Mouse (Mus musculus) embryonic facial prominence, embryonic 11.5 days (tissue): ENCODE measurements around the gene Tbx19. TPM values are rescaled to one million over a fixed set of nuclear protein-coding genes. Genes with fewer than 3 reads are reported as not detected.

Experiments used
- ATAC-seq: fragments of 200-750 bp; cut with Nextera tagmentation; replicated peaks from 2 replicates; pipeline ENCODE4 v1.8.0; 2017; ENCODE audit warnings: low read depth; ENCODE audit not compliant: insufficient number of reproducible peaks, low FRiP score, low TSS enrichment
- DNase-seq: peaks from one replicate; pipeline ENCODE4 v3.0.0-alpha.2; 2015; ENCODE audit warnings: low spot score
- H3K27ac ChIP-seq: fragments of 300-500 bp; sonication (generic); replicated peaks from 2 replicates; pipeline ENCODE4 v1.5.1; 2014; ENCODE audit warnings: mild to moderate bottlenecking, low read depth, low read length, control low read depth
- H3K27me3 ChIP-seq: fragments of 300-500 bp; sonication (generic); 2 replicates; pipeline ENCODE4 v1.6.1; 2014; ENCODE audit warnings: mild to moderate bottlenecking, low read length, moderate library complexity, mixed read lengths; ENCODE audit not compliant: control insufficient read depth, insufficient read depth
- H3K36me3 ChIP-seq: fragments of 300-500 bp; sonication (generic); replicated peaks from 2 replicates; pipeline ENCODE4 v1.6.1; 2014; ENCODE audit warnings: low read depth, mild to moderate bottlenecking, low read length, moderate library complexity, mixed read lengths; ENCODE audit not compliant: control insufficient read depth, insufficient read depth
- H3K4me1 ChIP-seq: fragments of 300-500 bp; sonication (generic); 2 replicates; pipeline ENCODE4 v1.6.1; 2014; ENCODE audit warnings: low read length, mixed read lengths; ENCODE audit not compliant: control insufficient read depth, insufficient read depth
- H3K4me2 ChIP-seq: fragments of 300-500 bp; sonication (generic); 2 replicates; pipeline ENCODE4 v1.6.1; 2014; ENCODE audit warnings: low read depth, mild to moderate bottlenecking, control low read depth, low read length, moderate library complexity
- H3K4me3 ChIP-seq: fragments of 300-500 bp; sonication (generic); 2 replicates; pipeline ENCODE4 v1.5.1; 2014; ENCODE audit warnings: low read depth, low read length, control low read depth
- H3K9ac ChIP-seq: fragments of 300-500 bp; sonication (generic); replicated peaks from 2 replicates; pipeline ENCODE4 v1.6.1; 2014; ENCODE audit warnings: mild to moderate bottlenecking, control low read depth, low read length
- H3K9me3 ChIP-seq: fragments of 300-500 bp; sonication (generic); replicated peaks from 2 replicates; pipeline ENCODE4 v1.6.1; 2016; ENCODE audit warnings: mild to moderate bottlenecking, low read length, inconsistent platforms, mixed read lengths; ENCODE audit not compliant: control insufficient read depth
- WGBS: fragments of 180-500 bp; shearing (Covaris S2); extraction: QIAGEN DNeasy Blood & Tissue Kit; methylation state at CpG from one replicate; pipeline ENCODE4 v1.1.7; 2014; 5-methylcytosine and 5-hydroxymethylcytosine counted together
- polyA plus RNA-seq: library from polyadenylated mRNA; unstranded; fragments of >200 nt; fragmentation: Nextera tagmentation; extraction: Ambion mirVana; gene quantifications from 2 replicates; pipeline ENCODE4 v1.2.1, GENCODE M21; 2014

The Tbx19 gene
- polyA plus RNA-seq, 1 experiment from 2014 or later, result not detected

DNA sequence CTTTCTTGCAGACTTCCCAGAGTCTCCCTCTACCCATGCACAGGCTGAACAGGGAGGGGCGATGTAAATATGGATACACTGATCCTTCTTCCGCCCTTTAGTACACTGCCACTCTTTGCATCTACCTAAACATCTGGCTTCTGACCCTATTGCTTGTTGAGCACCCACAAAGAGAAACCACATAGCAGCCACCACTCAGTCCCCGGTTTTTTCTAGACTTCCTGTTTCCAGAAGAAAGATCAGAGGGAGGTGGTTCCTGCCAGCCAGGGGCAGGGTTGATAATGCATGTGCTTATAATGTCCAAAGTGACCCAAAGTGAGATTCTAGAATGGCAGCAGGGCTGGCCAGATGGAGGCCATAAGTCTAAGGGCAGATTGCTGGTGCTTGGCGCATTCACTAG lies 6.4 kb downstream of the Tbx19 start:
- no peaks in the 10 kb centered on the region for H3K27me3 ChIP-seq
- no peaks in the 10 kb centered on the region for H3K9me3 ChIP-seq
- H3K4me3 ChIP-seq, result no peak overlapping the region
- ATAC-seq (no peak), DNase-seq (no peak)
- no peaks in the 10 kb centered on the region for H3K36me3 ChIP-seq
- no peak overlapping the region for H3K4me2 ChIP-seq
- WGBS, result 76% methylated on average over 4 of the region's 4 CpGs
- H3K27ac ChIP-seq, result no peak overlapping the region
- H3K4me1 ChIP-seq, result no peaks in the 10 kb centered on the region
- H3K9ac ChIP-seq, result no peak overlapping the region

DNA sequence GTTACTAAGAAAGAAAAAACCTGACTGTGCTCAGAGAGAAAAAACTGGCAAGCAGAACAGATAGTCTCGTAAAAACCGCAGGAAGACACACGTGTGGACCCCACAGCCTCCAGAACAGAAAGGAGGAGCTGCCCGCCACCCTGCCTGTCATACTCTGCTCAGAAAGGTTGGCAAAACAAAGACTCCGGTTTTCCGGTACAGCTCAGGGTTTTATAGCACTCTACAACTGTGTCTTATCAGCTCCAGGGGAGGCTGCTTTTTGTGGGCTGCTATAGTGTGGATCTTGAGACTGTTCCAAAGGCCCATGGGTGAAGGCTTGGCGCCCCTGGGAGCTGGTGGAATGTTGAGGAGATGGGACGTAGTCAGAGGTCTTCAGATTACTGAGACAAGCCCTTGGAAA lies 9.4 kb downstream of the Tbx19 start:
- no peak for DNase-seq
- Histone ChIP-seq H3K4me3 (no peak overlapping the region), H3K4me1 (no peaks in the 10 kb centered on the region), H3K27ac (no peak overlapping the region), H3K36me3 (no peaks in the 10 kb centered on the region), H3K9me3 (no peaks in the 10 kb centered on the region), H3K9ac (no peak overlapping the region), H3K4me2 (no peak overlapping the region), H3K27me3 (no peaks in the 10 kb centered on the region)
- 82% methylated on average over 8 of the region's 8 CpGs for WGBS
- ATAC-seq, result no peak

DNA sequence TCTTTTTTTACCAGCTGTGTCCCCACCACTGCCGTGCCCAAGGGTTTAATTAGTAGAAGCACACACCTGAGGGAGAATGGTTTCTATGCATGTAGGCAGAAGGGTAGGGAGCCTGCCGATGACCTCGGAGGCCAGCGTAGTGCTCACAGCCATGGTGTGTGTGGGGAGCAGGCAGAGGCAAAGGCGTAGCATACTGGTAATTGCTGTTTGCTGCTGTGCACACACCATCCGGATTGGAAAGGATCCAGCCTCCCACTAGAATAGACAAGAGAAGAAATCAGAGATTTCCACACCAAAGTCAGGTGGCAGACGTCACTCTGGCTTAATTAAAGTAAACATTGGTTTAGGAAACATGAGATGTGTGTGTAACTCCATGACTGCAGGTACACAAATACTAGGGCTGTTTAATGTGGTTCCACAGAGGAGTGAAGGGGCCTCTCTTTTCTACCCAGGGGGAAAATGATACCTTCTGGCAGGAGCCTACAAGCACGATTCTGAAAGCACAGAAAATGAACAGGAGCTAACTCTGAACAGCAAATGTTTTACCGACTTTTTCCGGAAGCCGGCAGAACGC lies 18.1 kb downstream of the Tbx19 start:
- H3K27me3 ChIP-seq, result no peaks in the 10 kb centered on the region
- H3K27ac ChIP-seq, result no peak overlapping the region
- H3K9ac ChIP-seq, result no peak overlapping the region
- no peaks in the 10 kb centered on the region for H3K36me3 ChIP-seq
- H3K4me2 ChIP-seq, result no peak overlapping the region
- WGBS, result 71% methylated on average over 12 of the region's 12 CpGs
- no peaks in the 10 kb centered on the region for H3K4me1 ChIP-seq
- no peak overlapping the region for H3K4me3 ChIP-seq
- no peak for DNase-seq
- no peak for ATAC-seq
- H3K9me3 ChIP-seq, result no peaks in the 10 kb centered on the region

DNA sequence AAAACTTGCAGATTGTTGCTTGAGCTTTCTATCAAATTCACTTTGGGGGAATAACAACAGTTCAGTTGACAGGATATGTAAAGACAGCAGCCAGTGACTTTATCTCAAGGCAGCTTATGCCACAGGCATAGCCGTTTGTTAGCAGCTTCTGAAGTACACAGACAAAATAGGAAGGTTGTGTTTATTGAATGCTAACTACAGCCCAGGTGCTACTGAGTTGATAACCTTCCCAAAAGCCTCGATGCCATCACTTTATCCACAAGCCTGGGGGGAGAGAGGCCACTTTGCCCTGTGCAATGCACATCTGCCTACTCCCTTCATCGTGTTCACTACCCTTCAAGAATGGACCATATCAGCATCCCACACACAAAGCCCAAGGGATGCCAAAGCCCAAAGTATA lies 20.3 kb downstream of the Tbx19 start:
- H3K9ac ChIP-seq, result no peak overlapping the region
- H3K4me1 ChIP-seq, result no peaks in the 10 kb centered on the region
- H3K4me2 ChIP-seq, result no peak overlapping the region
- H3K9me3 ChIP-seq, result no peaks in the 10 kb centered on the region
- no peak for ATAC-seq
- DNase-seq, result no peak
- WGBS, result 70% methylated on average over 3 of the region's 3 CpGs
- no peak overlapping the region for H3K27ac ChIP-seq
- H3K4me3 ChIP-seq, result no peak overlapping the region
- no peaks in the 10 kb centered on the region for H3K36me3 ChIP-seq
- H3K27me3 ChIP-seq, result no peaks in the 10 kb centered on the region

DNA sequence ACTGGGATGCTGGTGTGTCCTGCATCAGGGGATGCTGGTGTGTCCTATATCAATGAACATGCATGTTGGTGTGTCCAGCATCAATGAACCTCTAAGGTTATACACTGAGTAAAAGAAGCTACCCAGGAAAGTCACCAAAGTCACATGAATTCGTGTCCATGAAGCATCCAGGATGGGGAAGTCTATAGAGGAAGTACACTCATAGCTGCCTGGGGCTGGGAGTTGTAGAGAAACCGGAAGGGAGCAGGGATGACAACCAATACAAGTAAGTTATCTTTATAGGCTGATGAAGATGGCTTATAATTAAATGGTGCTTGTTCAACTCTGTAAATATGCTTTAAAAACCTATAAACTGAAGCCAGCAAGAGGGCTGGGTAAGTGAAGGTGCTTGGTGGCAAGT lies 26.7 kb downstream of the Tbx19 start:
- Histone ChIP-seq H3K4me3 (no peak overlapping the region), H3K27ac (no peak overlapping the region), H3K9ac (no peak overlapping the region), H3K27me3 (no peaks in the 10 kb centered on the region), H3K4me1 (no peaks in the 10 kb centered on the region), H3K4me2 (no peak overlapping the region), H3K36me3 (no peaks in the 10 kb centered on the region), H3K9me3 (no peaks in the 10 kb centered on the region)
- WGBS, result 74% methylated on average over 2 of the region's 2 CpGs
- no peak for ATAC-seq
- DNase-seq, result no peak

DNA sequence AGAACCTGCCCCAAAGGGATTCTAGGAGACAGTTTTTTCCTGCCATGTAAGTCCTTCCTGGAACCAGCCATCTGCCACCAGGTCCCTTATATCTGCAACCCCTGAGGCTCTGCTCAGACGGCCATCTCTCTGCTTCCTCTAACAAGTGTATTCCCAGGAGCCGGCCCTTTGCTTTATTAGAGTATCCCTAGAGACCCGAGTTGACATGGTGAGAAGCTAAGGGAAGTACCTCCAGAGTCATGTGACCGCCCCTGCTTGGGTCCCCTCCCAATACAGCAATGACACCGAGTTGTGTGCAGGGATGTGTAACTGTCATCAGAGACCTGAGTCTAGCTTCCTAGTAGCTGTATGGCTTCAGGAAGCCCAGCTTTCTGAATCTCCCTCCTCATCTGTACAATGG lies 27.3 kb downstream of the Tbx19 start:
- Histone ChIP-seq H3K9ac (no peak overlapping the region), H3K36me3 (no peaks in the 10 kb centered on the region), H3K4me1 (no peaks in the 10 kb centered on the region), H3K4me3 (no peak overlapping the region), H3K9me3 (no peaks in the 10 kb centered on the region), H3K27ac (no peak overlapping the region), H3K27me3 (no peaks in the 10 kb centered on the region), H3K4me2 (no peak overlapping the region)
- no peak for ATAC-seq
- WGBS, result 69% methylated on average over 5 of the region's 5 CpGs
- DNase-seq, result no peak

DNA sequence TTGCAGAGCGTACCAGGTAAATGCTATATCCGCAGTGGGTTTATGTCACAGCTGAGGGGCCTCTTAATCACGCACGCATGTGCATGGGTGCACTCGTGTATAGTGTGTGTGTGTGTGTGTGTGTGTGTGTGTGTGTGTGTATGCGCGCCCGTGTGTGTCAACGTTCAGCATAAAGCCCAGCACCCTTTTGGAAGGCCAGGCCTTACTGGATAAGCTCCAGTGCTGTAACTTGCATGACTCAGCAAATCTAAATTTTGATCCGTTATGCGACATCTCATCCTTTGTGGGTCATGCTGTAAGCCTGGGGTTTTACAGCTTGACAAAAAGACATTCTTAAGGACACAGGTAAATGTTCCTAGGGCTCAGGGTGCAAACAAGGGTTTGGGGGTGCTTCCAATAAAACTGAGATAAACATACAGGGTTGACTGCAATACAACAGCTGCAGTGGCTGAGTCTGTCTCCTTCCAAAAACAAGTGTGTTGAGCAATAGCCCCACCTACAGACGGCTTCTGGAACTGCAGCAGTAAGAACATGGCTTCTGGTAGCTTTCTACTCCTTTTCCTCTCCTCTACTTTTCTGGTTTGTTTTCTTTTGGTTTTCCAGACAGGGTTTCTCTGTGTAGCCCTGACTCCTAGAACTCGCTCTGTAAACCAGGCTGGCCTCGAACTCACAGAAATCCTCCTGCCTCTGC lies 28.2 kb downstream of the Tbx19 start:
- ATAC-seq (no peak), DNase-seq (peak; percentile 83)
- Histone ChIP-seq H3K4me1 (no peaks in the 10 kb centered on the region), H3K36me3 (no peaks in the 10 kb centered on the region), H3K4me3 (no peak overlapping the region), H3K27ac (no peak overlapping the region), H3K9ac (no peak overlapping the region), H3K9me3 (no peaks in the 10 kb centered on the region), H3K27me3 (no peaks in the 10 kb centered on the region), H3K4me2 (no peak overlapping the region)
- 76% methylated on average over 14 of the region's 14 CpGs for WGBS

DNA sequence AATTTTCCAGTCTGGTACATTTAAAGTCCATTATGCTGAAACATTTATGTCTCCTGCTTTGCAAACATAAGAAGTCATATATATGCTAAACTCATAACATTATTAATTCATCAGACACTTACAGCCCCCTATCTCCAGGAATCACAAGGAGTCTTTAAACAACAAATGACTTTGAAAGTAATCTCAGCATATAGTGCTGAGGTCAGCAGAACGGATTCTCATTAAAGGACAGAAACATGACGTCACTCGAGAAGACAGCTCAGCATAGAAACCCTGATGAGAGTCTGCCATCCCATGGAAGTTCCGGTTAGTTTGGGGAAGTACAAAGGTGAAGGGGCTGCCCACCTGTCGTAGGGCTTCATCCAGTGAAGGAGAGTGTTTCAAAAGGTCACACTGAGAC lies 31.0 kb downstream of the Tbx19 start:
- WGBS, result 67% methylated on average over 5 of the region's 5 CpGs
- no peak for ATAC-seq

More for the DNA sequence above, 31.0 kb downstream of the Tbx19 start:
- H3K36me3 ChIP-seq, result no peaks in the 10 kb centered on the region
- H3K27ac ChIP-seq, result no peak overlapping the region
- H3K4me1 ChIP-seq, result no peaks in the 10 kb centered on the region
- H3K4me2 ChIP-seq, result no peak overlapping the region
- no peaks in the 10 kb centered on the region for H3K27me3 ChIP-seq
- H3K9ac ChIP-seq, result no peak overlapping the region
- no peaks in the 10 kb centered on the region for H3K9me3 ChIP-seq
- DNase-seq, result no peak
- H3K4me3 ChIP-seq, result no peak overlapping the region
